Mouse (Mus musculus) cerebellum, adult 9-11 months (tissue): ENCODE measurements around the gene Wfdc16.
"Not testable (repeated sequence)": the region's sequence is repeated elsewhere in the genome, so short reads cannot be mapped to it uniquely, and the experiment has no call there.

Source experiments
- DNase-seq: peaks from one replicate; pipeline ENCODE4 v3.0.0; 2022

The Wfdc16 gene

GRCm38 (mm10) chr2:164638696-164639095 lies at the start of gene Wfdc16:
Wfdc16 (minus strand) TSS chr2:164638796.
- no peak for DNase-seq

GRCm38 (mm10) chr2:164684807-164685206 lies 46.2 kb upstream of the Wfdc16 start, which contains the start of gene Wfdc13:
Wfdc13 (plus strand) TSS chr2:164685107.
- DNase-seq, result no peak

GRCm38 (mm10) chr2:164679906-164680305 lies 41.3 kb upstream of the Wfdc16 start:
- no peak for DNase-seq

- DNase-seq, result peak; percentile 31
These were observed 40.4 kb upstream of the Wfdc16 start for GRCm38 (mm10) chr2:164678848-164679625.

- no peak for DNase-seq
These were observed 38.5 kb upstream of the Wfdc16 start for GRCm38 (mm10) chr2:164676916-164677685.

- DNase-seq, result no peak
These were observed 37.5 kb upstream of the Wfdc16 start for GRCm38 (mm10) chr2:164676103-164676502.

GRCm38 (mm10) chr2:164673987-164674386 lies 35.4 kb upstream of the Wfdc16 start, which contains the start of gene Wfdc11:
Wfdc11 (minus strand) TSS chr2:164674087.
- no peak for DNase-seq

- DNase-seq, result no peak
These were observed 32.3 kb upstream of the Wfdc16 start for GRCm38 (mm10) chr2:164670938-164671337.

- no peak for DNase-seq
These were observed 31.7 kb upstream of the Wfdc16 start for GRCm38 (mm10) chr2:164670261-164670660.

- no peak for DNase-seq
These were observed 26.3 kb upstream of the Wfdc16 start for GRCm38 (mm10) chr2:164664851-164665250.

GRCm38 (mm10) chr2:164656483-164656882 lies 17.9 kb upstream of the Wfdc16 start, which contains the start of gene Wfdc9:
Wfdc9 (minus strand) TSS chr2:164656583.
- DNase-seq, result no peak

- no peak for DNase-seq
These were observed 17.3 kb upstream of the Wfdc16 start, which contains the start of gene Wfdc10 for GRCm38 (mm10) chr2:164655858-164656257. Wfdc10 (plus strand) TSS chr2:164656046.

GRCm38 (mm10) chr2:164641881-164642673 lies 3.5 kb upstream of the Wfdc16 start:
- no peak for DNase-seq

GRCm38 (mm10) chr2:164641129-164641528 lies 2.5 kb upstream of the Wfdc16 start:
- DNase-seq, result no peak

GRCm38 (mm10) chr2:164635266-164635665 lies 3.3 kb downstream of the Wfdc16 start:
- DNase-seq, result no peak

- no peak for DNase-seq
These were observed 16.8 kb downstream of the Wfdc16 start for GRCm38 (mm10) chr2:164621775-164622174.

- no peak for DNase-seq
These were observed 19.5 kb downstream of the Wfdc16 start for GRCm38 (mm10) chr2:164619050-164619449.

- no peak for DNase-seq
These were observed 23.2 kb downstream of the Wfdc16 start for GRCm38 (mm10) chr2:164615386-164615785.

GRCm38 (mm10) chr2:164613471-164613870 lies 25.1 kb downstream of the Wfdc16 start, which contains the start of the genes Wfdc6b and Wfdc8:
Wfdc6b (plus strand) TSS chr2:164613522.
Wfdc8 (minus strand) TSS chr2:164613626.
- DNase-seq, result not testable (repeated sequence)

GRCm38 (mm10) chr2:164608781-164609180 lies 29.8 kb downstream of the Wfdc16 start:
- no peak for DNase-seq

GRCm38 (mm10) chr2:164604411-164604810 lies 34.2 kb downstream of the Wfdc16 start:
- no peak for DNase-seq

- DNase-seq, result no peak
These were observed 35.1 kb downstream of the Wfdc16 start for GRCm38 (mm10) chr2:164603482-164603881.

- no peak for DNase-seq
These were observed 38.4 kb downstream of the Wfdc16 start for GRCm38 (mm10) chr2:164600179-164600578.
